Mouse (Mus musculus) liver, embryonic 16.5 days (tissue): ENCODE data around the gene Cx3cr1. TPM values are rescaled to one million over a fixed set of nuclear protein-coding genes. Genes with fewer than 3 reads are reported as not detected.

Experiments used
- ATAC-seq: fragments of 200-750 bp; cut with Nextera tagmentation; 2 replicates; pipeline ENCODE4 v1.8.0; 2017; ENCODE audit warnings: low read depth, mild to moderate bottlenecking, moderate number of reproducible peaks, moderate library complexity
- H3K27ac ChIP-seq: fragments of 300-500 bp; sonication (generic); 2 replicates; pipeline ENCODE4 v1.5.1; 2014; ENCODE audit warnings: mild to moderate bottlenecking, low read length
- H3K27me3 ChIP-seq: fragments of 300-500 bp; sonication (generic); 2 replicates; pipeline ENCODE4 v1.6.1; 2014; ENCODE audit warnings: low read depth, low read length, mixed read lengths; ENCODE audit not compliant: control insufficient read depth, insufficient read depth
- H3K36me3 ChIP-seq: fragments of 300-500 bp; sonication (generic); 2 replicates; pipeline ENCODE4 v1.6.1; 2014; ENCODE audit warnings: mild to moderate bottlenecking; ENCODE audit not compliant: control insufficient read depth, insufficient read depth
- H3K4me1 ChIP-seq: fragments of 300-500 bp; sonication (generic); 2 replicates; pipeline ENCODE4 v1.6.1; 2014; ENCODE audit warnings: low read depth, low read length, mixed read lengths; ENCODE audit not compliant: control insufficient read depth
- H3K4me2 ChIP-seq: fragments of 300-500 bp; sonication (generic); 2 replicates; pipeline ENCODE4 v1.6.1; 2014; ENCODE audit warnings: low read depth, low read length, mixed read lengths
- H3K4me3 ChIP-seq: fragments of 300-500 bp; sonication (generic); 2 replicates; pipeline ENCODE4 v1.5.1; 2014; ENCODE audit warnings: low read depth, mild to moderate bottlenecking, low read length
- H3K9ac ChIP-seq: fragments of 300-500 bp; sonication (generic); 2 replicates; pipeline ENCODE4 v1.6.1; 2014; ENCODE audit warnings: low read depth, low read length
- H3K9me3 ChIP-seq: fragments of 300-500 bp; sonication (generic); replicated peaks from 2 replicates; pipeline ENCODE4 v1.6.1; 2016; ENCODE audit warnings: low read length; ENCODE audit not compliant: control insufficient read depth
- WGBS: fragments of 180-500 bp; shearing (Covaris S2); extraction: QIAGEN DNeasy Blood & Tissue Kit; methylation state at CpG from one replicate; pipeline ENCODE4 v1.1.7; 2014; ENCODE audit not compliant: insufficient replicate concordance; 5-methylcytosine and 5-hydroxymethylcytosine counted together
- polyA plus RNA-seq: library from polyadenylated mRNA; unstranded; fragments of >200 nt; fragmentation: Nextera tagmentation; extraction: Ambion mirVana; gene quantifications from 2 replicates; pipeline ENCODE4 v1.2.1, GENCODE M21; 2015

Cx3cr1 gene
- polyA plus RNA-seq, 1 experiment from 2014 or later: 3.2 TPM

GRCm38 (mm10) chr9:120056201-120056600 is 13.5 kb downstream of the Cx3cr1 start:
- Histone ChIP-seq H3K4me3 (no peak overlapping the region), H3K9ac (no peak overlapping the region), H3K27me3 (no peaks in the 10 kb centered on the region), H3K9me3 (no peaks in the 10 kb centered on the region), H3K4me2 (no peak overlapping the region), H3K27ac (no peak overlapping the region), H3K36me3 (no peaks in the 10 kb centered on the region), H3K4me1 (peaks cover 4% of the 10 kb centered on the region; the same call in 1 of the 2 replicates)
- no peak for ATAC-seq
- 58% methylated on average over 9 of the region's 9 CpGs for WGBS

- peak overlapping the region; percentile 64 for H3K27ac ChIP-seq
- no peak overlapping the region for H3K4me2 ChIP-seq
- no peak overlapping the region for H3K9ac ChIP-seq
- no peaks in the 10 kb centered on the region for H3K36me3 ChIP-seq
- 22% methylated on average over 8 of the region's 8 CpGs for WGBS
- ATAC-seq: peak; percentile 60
- H3K27me3 ChIP-seq: no peaks in the 10 kb centered on the region
- no peak overlapping the region for H3K4me3 ChIP-seq
- peaks cover 4% of the 10 kb centered on the region; the same call in 1 of the 2 replicates for H3K4me1 ChIP-seq
- no peaks in the 10 kb centered on the region for H3K9me3 ChIP-seq
Observed at GRCm38 (mm10) chr9:120054545-120055277, 15.0 kb downstream of the Cx3cr1 start.

- Histone ChIP-seq H3K4me3 (no peak overlapping the region), H3K4me1 (no peaks in the 10 kb centered on the region), H3K9me3 (no peaks in the 10 kb centered on the region), H3K27me3 (no peaks in the 10 kb centered on the region), H3K4me2 (no peak overlapping the region), H3K9ac (no peak overlapping the region), H3K36me3 (no peaks in the 10 kb centered on the region), H3K27ac (no peak overlapping the region)
- WGBS: 22% methylated on average over 3 of the region's 3 CpGs
- no peak for ATAC-seq
Observed at GRCm38 (mm10) chr9:120049407-120049806, 20.3 kb downstream of the Cx3cr1 start.

GRCm38 (mm10) chr9:120048495-120048894 is 21.2 kb downstream of the Cx3cr1 start:
- WGBS: 63% methylated on average over 6 of the region's 6 CpGs
- no peak for ATAC-seq
- Histone ChIP-seq H3K27ac (no peak overlapping the region), H3K4me1 (no peaks in the 10 kb centered on the region), H3K27me3 (no peaks in the 10 kb centered on the region), H3K4me3 (no peak overlapping the region), H3K36me3 (no peaks in the 10 kb centered on the region), H3K9ac (no peak overlapping the region), H3K4me2 (no peak overlapping the region), H3K9me3 (no peaks in the 10 kb centered on the region)

GRCm38 (mm10) chr9:120043115-120043514 is 26.6 kb downstream of the Cx3cr1 start:
- WGBS: 38% methylated on average over 7 of the region's 7 CpGs
- Histone ChIP-seq H3K4me1 (peaks cover under 1% of the 10 kb centered on the region; the same call in 1 of the 2 replicates), H3K4me2 (no peak overlapping the region), H3K9ac (no peak overlapping the region), H3K9me3 (no peaks in the 10 kb centered on the region), H3K27me3 (no peaks in the 10 kb centered on the region), H3K36me3 (no peaks in the 10 kb centered on the region), H3K4me3 (no peak overlapping the region), H3K27ac (no peak overlapping the region)
- peak; percentile 16; the same call in 1 of the 2 replicates for ATAC-seq

- Histone ChIP-seq H3K9me3 (no peaks in the 10 kb centered on the region), H3K27ac (no peak overlapping the region)
Observed at GRCm38 (mm10) chr9:120037414-120037813, 32.3 kb downstream of the Cx3cr1 start.

GRCm38 (mm10) chr9:120034375-120034774 is 35.3 kb downstream of the Cx3cr1 start:
- Histone ChIP-seq H3K27me3 (no peaks in the 10 kb centered on the region), H3K4me3 (no peak overlapping the region), H3K9ac (no peak overlapping the region), H3K4me1 (peaks cover 3% of the 10 kb centered on the region; the same call in 1 of the 2 replicates), H3K36me3 (no peaks in the 10 kb centered on the region), H3K4me2 (no peak overlapping the region), H3K9me3 (no peaks in the 10 kb centered on the region), H3K27ac (no peak overlapping the region)
- ATAC-seq: peak; percentile 30; the same call in 1 of the 2 replicates
- WGBS: 73% methylated on average over 8 of the region's 8 CpGs

More at GRCm38 (mm10) chr9:120037414-120037813, 32.3 kb downstream of the Cx3cr1 start:
- Histone ChIP-seq H3K27me3 (no peaks in the 10 kb centered on the region), H3K4me3 (no peak overlapping the region), H3K4me1 (peaks cover 3% of the 10 kb centered on the region; the same call in 1 of the 2 replicates), H3K4me2 (no peak overlapping the region), H3K36me3 (no peaks in the 10 kb centered on the region), H3K9ac (no peak overlapping the region)
- ATAC-seq: no peak
- 55% methylated on average over 7 of the region's 7 CpGs for WGBS

- no peaks in the 10 kb centered on the region; the same call in 1 of the 2 replicates for H3K4me1 ChIP-seq
- H3K4me2 ChIP-seq: no peak overlapping the region
- no peaks in the 10 kb centered on the region for H3K9me3 ChIP-seq
- H3K27me3 ChIP-seq: no peaks in the 10 kb centered on the region
- no peak overlapping the region for H3K4me3 ChIP-seq
- H3K9ac ChIP-seq: no peak overlapping the region
- no peaks in the 10 kb centered on the region for H3K36me3 ChIP-seq
- peak; percentile 40; the same call in 1 of the 2 replicates for ATAC-seq
- 56% methylated on average over 6 of the region's 6 CpGs for WGBS
- H3K27ac ChIP-seq: no peak overlapping the region
Observed at GRCm38 (mm10) chr9:120032710-120033109, 37.0 kb downstream of the Cx3cr1 start.

GRCm38 (mm10) chr9:120030421-120030820 is 39.3 kb downstream of the Cx3cr1 start:
- 32% methylated on average over 10 of the region's 10 CpGs for WGBS
- no peaks in the 10 kb centered on the region for H3K9me3 ChIP-seq
- H3K27me3 ChIP-seq: no peaks in the 10 kb centered on the region
- no peak for ATAC-seq
- no peak overlapping the region for H3K9ac ChIP-seq
- H3K4me1 ChIP-seq: peaks cover 5% of the 10 kb centered on the region
- H3K4me2 ChIP-seq: no peak overlapping the region
- no peaks in the 10 kb centered on the region for H3K36me3 ChIP-seq
- no peak overlapping the region for H3K27ac ChIP-seq
- H3K4me3 ChIP-seq: no peak overlapping the region
